8 mouse cellular contexts compared by ENCODE assay signal in genomic region chr9:121704646-121705625, GRCm38 (mm10). TPM values are rescaled to one million over a fixed set of nuclear protein-coding genes. Genes with fewer than 3 reads are reported as not detected.
DNase-seq lines count a peak whose midpoint lies in the region; ATAC-seq lines count a peak whose summit lies in the region.

Gene Sec22c (minus strand): TSS chr9:121705490.

- under 1% methylated on average over 69 of the region's 69 CpGs for WGBS in intestine, embryonic 14.5 days

- H3K9ac ChIP-seq in intestine, embryonic 14.5 days (ENCODE audit: low read length) = peak within 1 kb of the TSS; percentile 64

- intact Hi-C loops in left cerebral cortex, postnatal 14 days (cut with DNase I) = no loop called here

- peaks cover 18% of the 10 kb centered on the region for H3K4me1 ChIP-seq in intestine, embryonic 14.5 days (replicated peaks; ENCODE audit: control insufficient read depth, insufficient read depth, low read length)

- peak; percentile 98 for ATAC-seq in intestine, embryonic 14.5 days (replicated peaks; ENCODE audit: low FRiP score, low TSS enrichment, low read depth)

- no peaks in the 10 kb centered on the region for H3K27me3 ChIP-seq in intestine, embryonic 14.5 days (replicated peaks; ENCODE audit: control insufficient read depth, insufficient read depth, low read length)

- no peaks in the 10 kb centered on the region for H3K9me3 ChIP-seq in intestine, embryonic 14.5 days (ENCODE audit: control insufficient read depth, low read length)

- H3K4me3 ChIP-seq in intestine, embryonic 14.5 days (ENCODE audit: low read depth, low read length) = peak within 1 kb of the TSS; percentile 70

- peak; percentile 94 to 98 for DNase-seq in adrenal gland, adult (ENCODE audit: inconsistent age in 2 of 2, low spot score in 1 of 2)
- DNase-seq in embryo, embryonic 10.5 days (ENCODE audit: low spot score) = peak; percentile 94
- DNase-seq in gastrocnemius, postnatal 25 days = peak; percentile 92
- peak; percentile 92 for DNase-seq in intestine, embryonic 14.5 days (ENCODE audit: low spot score)
- peak; percentile 87 to 88 for DNase-seq in left cerebral cortex, postnatal 14 days (ENCODE audit: low spot score in 2 of 2)
- peak; percentile 94 for DNase-seq in mesoderm, embryonic 11.5 days (ENCODE audit: low read depth, low spot score)
- DNase-seq in right cerebral cortex, postnatal 36 days (ENCODE audit: low spot score in 2 of 2) = peak; percentile 83 to 86
- peak; percentile 95 for DNase-seq in yolk sac, embryonic 10.5 days (ENCODE audit: low spot score)

- H3K4me2 ChIP-seq in intestine, embryonic 14.5 days (ENCODE audit: low read length) = peak within 1 kb of the TSS; percentile 77

- H3K36me3 ChIP-seq in intestine, embryonic 14.5 days (ENCODE audit: control insufficient read depth, insufficient read depth, low read length) = no peaks in the 10 kb centered on the region; the same call in 1 of the 2 replicates

- peak within 1 kb of the TSS; percentile 55 for H3K27ac ChIP-seq in intestine, embryonic 14.5 days (ENCODE audit: low read depth)

RNA-seq across cellular contexts. Expression of gene Sec22c, which starts in this region (rescaled TPM):
- total RNA-seq in gastrocnemius, postnatal 25 days (2021) = 1 to 10 TPM; 3.8 to 4.3 TPM
- 9.5 and 9.7 TPM in 2 replicates for polyA plus RNA-seq in intestine, embryonic 14.5 days (2014; fragmentation: Nextera tagmentation; extraction: Ambion mirVana)
- total RNA-seq in left cerebral cortex, postnatal 14 days (2021) = 10 to 100 TPM; 27.7 to 29.1 TPM

Comparison
In these comparisons a context has a peak if more than half of its experiments do, and no peak if none do; other contexts are left out.
1. Peak in every context shown above with its lines: DNase-seq, ATAC-seq, H3K4me3 ChIP-seq and H3K27ac ChIP-seq.
2. RNA of gene Sec22c (total RNA-seq): 27.7 to 29.1 TPM in left cerebral cortex, postnatal 14 days; 3.8 to 4.3 TPM in gastrocnemius, postnatal 25 days; every median in the first group is over 4 times any median in the second.